Mouse (Mus musculus): ENCODE results near the gene Rnf144a.

GRCm38 (mm10) chr12:26437950-26438349 lies 22.9 kb upstream of the Rnf144a start:
- no peak for TF ChIP-seq MAX (IDR thresholded peaks at IDR 0.05; ENCODE audit: low read length)
- no peak for TF ChIP-seq MAFK (IDR thresholded peaks at IDR 0.05; ENCODE audit: borderline replicate concordance, low read depth, low read length)
- no peak for TF ChIP-seq CTCF (IDR thresholded peaks at IDR 0.05 in 2 of 3, conservative IDR thresholded peaks at IDR 0.05 in 1 of 3; ENCODE audit: control insufficient read depth in 1 of 3, insufficient read depth in 1 of 3, low read depth in 2 of 3, low read length in 3 of 3, poor library complexity in 1 of 3, severe bottlenecking in 1 of 3)
- TF ChIP-seq POLR2A (IDR thresholded peaks at IDR 0.05; ENCODE audit: control insufficient read depth in 1 of 2, insufficient read depth in 1 of 2, low read depth in 1 of 2, low read length in 2 of 2, poor library complexity in 1 of 2) = no peak
- TF ChIP-seq UBTF (IDR thresholded peaks at IDR 0.05; ENCODE audit: borderline replicate concordance, insufficient read depth, low read depth, low read length) = no peak

Data from MEL (cell line).